28 mouse cellular contexts compared by ENCODE assay signal in the genomic region with DNA sequence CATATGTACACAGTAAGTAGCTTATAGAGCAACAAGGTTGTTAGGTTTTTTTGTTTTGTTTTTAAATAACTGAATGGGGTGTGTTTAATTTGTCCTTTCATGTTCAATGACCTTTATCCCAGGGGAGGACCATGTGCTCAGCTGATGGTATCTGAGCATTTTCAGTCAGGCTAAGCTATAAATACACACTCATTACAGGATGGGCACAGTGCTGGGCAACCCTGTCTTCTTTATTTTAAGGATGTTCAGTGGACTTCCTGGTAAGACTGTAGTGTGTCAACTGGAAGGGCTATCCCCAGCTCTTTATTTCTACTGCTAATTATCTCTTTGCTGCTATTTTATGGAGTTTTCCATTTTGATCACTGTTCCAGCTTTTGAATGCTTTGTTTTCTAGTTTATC.
DNase-seq lines count a peak whose midpoint lies in the region; ATAC-seq and TF ChIP-seq lines count a peak whose summit lies in the region.
"Had no signal": no experiment of that assay in that cellular context is flagged by ENCODE, and none has a peak within 500 bp of the region (broad histone marks: within the 10 kb centered on the region; RNA-seq: fewer than 3 reads in every experiment).

No protein-coding gene starts in this region.

- peak; percentile 54 to 67 for DNase-seq in cerebellum, adult 18-20 months
- no peak for DNase-seq in cerebellum, postnatal 10 days
- DNase-seq in heart, adult 8-10 months (ENCODE audit: low spot score) = peak; percentile 27
- DNase-seq in heart, embryonic 10.5 days (ENCODE audit: low spot score) = no peak
- DNase-seq in heart, postnatal 0 days (ENCODE audit: low spot score) = peak; percentile 10
- DNase-seq in thymus, postnatal 4 days = no peak
- DNase-seq in lung, adult 18-20 months = no peak
- DNase-seq: adrenal gland, postnatal 14 days; embryo, embryonic 11 days; kidney, adult 9 months; kidney, postnatal 25 days; liver, postnatal 0 days; lung, postnatal 10 days; right cerebral cortex, adult 18-20 months; right cerebral cortex, postnatal 4 days had no signal

- no peak overlapping the region for H3K27ac ChIP-seq in heart, embryonic 10.5 days
- H3K27ac ChIP-seq in heart, postnatal 0 days (ENCODE audit: low read depth) = peak overlapping the region; percentile 34; the same call in 1 of the 2 replicates
- H3K27ac ChIP-seq: embryonic facial prominence, embryonic 13.5 days; forebrain, embryonic 12.5 days; heart, embryonic 13.5 days; hindbrain, embryonic 10.5 days; intestine, embryonic 15.5 days; layer of hippocampus, adult 2 months; midbrain, embryonic 10.5 days had no signal

- no peaks in the 10 kb centered on the region for H3K9me3 ChIP-seq in heart, embryonic 10.5 days
- H3K9me3 ChIP-seq in heart, postnatal 0 days (replicated peaks; ENCODE audit: control insufficient read depth, low read length) = no peaks in the 10 kb centered on the region
- H3K9me3 ChIP-seq: embryonic facial prominence, embryonic 13.5 days; forebrain, embryonic 12.5 days; heart, embryonic 13.5 days; hindbrain, embryonic 10.5 days; intestine, embryonic 15.5 days; midbrain, embryonic 10.5 days had no signal

- no peak overlapping the region for H3K9ac ChIP-seq in heart, postnatal 0 days (replicated peaks; ENCODE audit: low read depth, low read length)
- H3K9ac ChIP-seq: embryonic facial prominence, embryonic 13.5 days; forebrain, embryonic 12.5 days; heart, embryonic 13.5 days; intestine, embryonic 15.5 days; liver, postnatal 0 days had no signal

- no peak for TF ChIP-seq EP300 in heart, postnatal 0 days (IDR thresholded peaks at IDR 0.05; ENCODE audit: low read depth)

- TF ChIP-seq CTCF in heart, postnatal 0 days (IDR thresholded peaks at IDR 0.05; ENCODE audit: low read depth) = no peak

- no peaks in the 10 kb centered on the region for H3K27me3 ChIP-seq in heart, embryonic 10.5 days (ENCODE audit: insufficient read depth, poor library complexity, severe bottlenecking)
- no peaks in the 10 kb centered on the region for H3K27me3 ChIP-seq in heart, postnatal 0 days (ENCODE audit: control insufficient read depth, insufficient read depth, low read length)
- H3K27me3 ChIP-seq: embryonic facial prominence, embryonic 13.5 days; forebrain, embryonic 12.5 days; heart, embryonic 13.5 days; intestine, embryonic 15.5 days had no signal

- H3K4me3 ChIP-seq in heart, embryonic 10.5 days = no peak overlapping the region
- H3K4me3 ChIP-seq in heart, postnatal 0 days (ENCODE audit: low read depth, low read length) = no peak overlapping the region
- H3K4me3 ChIP-seq: embryonic facial prominence, embryonic 13.5 days; erythroblast, embryonic 14.5 days; forebrain, embryonic 12.5 days; heart, embryonic 13.5 days; hindbrain, embryonic 10.5 days; intestine, embryonic 15.5 days; layer of hippocampus, adult 2 months; midbrain, embryonic 10.5 days; myocyte had no signal

- peaks cover 24% of the 10 kb centered on the region for H3K36me3 ChIP-seq in heart, embryonic 10.5 days
- peaks cover 29% of the 10 kb centered on the region for H3K36me3 ChIP-seq in heart, postnatal 0 days (replicated peaks; ENCODE audit: control insufficient read depth, insufficient read depth, low read length)
- H3K36me3 ChIP-seq: intestine, embryonic 15.5 days had no signal

- no peak overlapping the region for H3K4me2 ChIP-seq in heart, postnatal 0 days (ENCODE audit: low read depth, low read length)
- H3K4me2 ChIP-seq: embryonic facial prominence, embryonic 13.5 days; forebrain, embryonic 12.5 days; heart, embryonic 13.5 days; intestine, embryonic 15.5 days; liver, embryonic 11.5 days had no signal

- peaks cover 4% of the 10 kb centered on the region; the same call in 1 of the 2 replicates for H3K4me1 ChIP-seq in heart, embryonic 10.5 days
- peaks cover 16% of the 10 kb centered on the region for H3K4me1 ChIP-seq in heart, postnatal 0 days (ENCODE audit: control insufficient read depth, insufficient read depth)
- H3K4me1 ChIP-seq: embryonic facial prominence, embryonic 13.5 days; forebrain, embryonic 12.5 days; hindbrain, embryonic 10.5 days; intestine, embryonic 15.5 days; midbrain, embryonic 10.5 days had no signal

- peak; percentile 44; the same call in 1 of the 2 replicates for ATAC-seq in heart, postnatal 0 days (ENCODE audit: insufficient read depth, low read depth)
- ATAC-seq: CD4-positive, CD25-positive, alpha-beta regulatory T cell, adult 4 months; hindbrain, embryonic 16.5 days; intestine, embryonic 15.5 days; liver, postnatal 0 days; midbrain, embryonic 16.5 days had no signal

Comparison
In these comparisons a context has a peak if more than half of its experiments do, and no peak if none do; other contexts are left out.
1. DNase-seq: peak in cerebellum, adult 18-20 months (2 of 2), heart, adult 8-10 months (single experiment) and heart, postnatal 0 days (single experiment); none in cerebellum, postnatal 10 days (0 of 2), heart, embryonic 10.5 days (single experiment), thymus, postnatal 4 days (single experiment) and lung, adult 18-20 months (0 of 2).